Mouse (Mus musculus) small intestine, adult 2 months (tissue): ENCODE data around the gene Lclat1. TPM values are rescaled to one million over a fixed set of nuclear protein-coding genes. Genes with fewer than 3 reads are reported as not detected.
A peak's percentile ranks its signal among the peaks of the same experiment; 100 is the strongest.

Source experiments
- H3K27ac ChIP-seq: fragments of 200-500 bp; 2 replicates; pipeline ENCODE4 v1.5.1; 2012; ENCODE audit warnings: low read depth, low read length, control low read depth, inconsistent platforms; ENCODE audit not compliant: insufficient read depth
- H3K27me3 ChIP-seq: fragments of 200-500 bp; 2 replicates; pipeline ENCODE4 v1.6.1; 2012; ENCODE audit warnings: mild to moderate bottlenecking, moderate library complexity, low read length, inconsistent platforms; ENCODE audit not compliant: control insufficient read depth, insufficient read depth
- H3K36me3 ChIP-seq: fragments of 200-500 bp; 2 replicates; pipeline ENCODE4 v1.6.1; 2012; ENCODE audit warnings: mild to moderate bottlenecking, low read length, control low read depth, inconsistent platforms; ENCODE audit not compliant: control insufficient read depth, insufficient read depth
- H3K4me1 ChIP-seq: fragments of 200-500 bp; 2 replicates; pipeline ENCODE4 v1.6.1; 2012; ENCODE audit warnings: low read length, inconsistent platforms, mixed read lengths; ENCODE audit not compliant: control insufficient read depth, insufficient read depth, insufficient read length
- H3K4me3 ChIP-seq: fragments of 200-500 bp; 2 replicates; pipeline ENCODE4 v1.5.1; 2012; ENCODE audit warnings: low read depth, mild to moderate bottlenecking, control low read depth, inconsistent platforms, low read length, moderate library complexity
- CTCF ChIP-seq: fragments of 200-500 bp; IDR thresholded peaks from 2 replicates; pipeline ENCODE4 v1.5.1; 2012; ENCODE audit warnings: low read depth, mild to moderate bottlenecking, control low read depth, inconsistent platforms, low read length, moderate library complexity, mixed read lengths; ENCODE audit not compliant: insufficient replicate concordance, insufficient read length; ENCODE audit errors: extremely low read depth
- POLR2A ChIP-seq: fragments of 200-500 bp; IDR thresholded peaks from 2 replicates; pipeline ENCODE4 v1.6.1; 2012; ENCODE audit warnings: low read depth, mild to moderate bottlenecking, control low read depth, inconsistent platforms, low read length, moderate library complexity
- WGBS: fragments of 180-500 bp; shearing (Covaris S2); methylation state at CpG from one replicate; pipeline ENCODE4 v1.1.7; 2018; 5-methylcytosine and 5-hydroxymethylcytosine counted together
- polyA plus RNA-seq: library from polyadenylated mRNA; depleted of rRNA; stranded (reverse); fragments of >200 nt; gene quantifications from 2 replicates; pipeline ENCODE4 v1.2.3, GENCODE M21; 2012

Gene Lclat1
- polyA plus RNA-seq, 1 experiment: 7.1 TPM

- WGBS: 87% methylated on average over 15 of the region's 15 CpGs
- no peaks in the 10 kb centered on the region for H3K4me1 ChIP-seq
- no peaks in the 10 kb centered on the region for H3K27me3 ChIP-seq
- no peak for TF ChIP-seq CTCF
- peaks cover 9% of the 10 kb centered on the region; the same call in 1 of the 2 replicates for H3K36me3 ChIP-seq
- no peak overlapping the region for H3K4me3 ChIP-seq
- no peak overlapping the region for H3K27ac ChIP-seq
Measured at GRCm38 (mm10) chr17:73162445-73163208, 54.8 kb downstream of the Lclat1 start.

DNA sequence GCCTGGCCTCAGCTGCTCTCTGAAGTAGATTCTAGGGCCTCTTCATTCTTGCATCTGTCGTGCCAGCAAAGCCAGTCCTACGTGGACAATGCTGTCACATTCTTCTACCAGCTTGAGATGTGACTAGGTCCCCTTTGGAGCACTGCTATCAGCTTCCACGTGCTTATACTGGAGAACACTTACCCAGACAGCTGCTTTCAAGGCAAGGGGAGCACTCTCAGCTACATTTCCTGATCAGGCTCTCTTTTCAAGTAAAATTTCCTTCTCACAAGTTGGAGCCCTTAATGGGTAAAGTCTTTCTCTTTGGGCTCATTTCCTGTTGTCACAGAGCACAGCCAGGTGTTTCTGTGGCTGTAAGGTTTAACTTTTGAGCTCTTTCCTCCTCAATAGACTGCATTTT lies 55.8 kb downstream of the Lclat1 start:
- TF ChIP-seq CTCF (no peak), POLR2A (no peak)
- H3K4me1 ChIP-seq: no peaks in the 10 kb centered on the region
- 18% methylated on average over 3 of the region's 3 CpGs for WGBS
- H3K27me3 ChIP-seq: no peaks in the 10 kb centered on the region
- no peak overlapping the region for H3K4me3 ChIP-seq
- no peak overlapping the region for H3K27ac ChIP-seq
- peaks cover 9% of the 10 kb centered on the region; the same call in 1 of the 2 replicates for H3K36me3 ChIP-seq

GRCm38 (mm10) chr17:73164121-73164520 lies 56.3 kb downstream of the Lclat1 start:
- H3K27me3 ChIP-seq: no peaks in the 10 kb centered on the region
- TF ChIP-seq POLR2A (no peak), CTCF (no peak)
- no peaks in the 10 kb centered on the region for H3K4me1 ChIP-seq
- H3K27ac ChIP-seq: no peak overlapping the region
- H3K36me3 ChIP-seq: peaks cover 9% of the 10 kb centered on the region; the same call in 1 of the 2 replicates
- WGBS: 89% methylated on average over 2 of the region's 2 CpGs
- H3K4me3 ChIP-seq: no peak overlapping the region

GRCm38 (mm10) chr17:73169461-73169860 lies 61.7 kb downstream of the Lclat1 start:
- Histone ChIP-seq H3K4me3 (no peak overlapping the region), H3K27me3 (no peaks in the 10 kb centered on the region), H3K27ac (no peak overlapping the region), H3K36me3 (peaks cover 12% of the 10 kb centered on the region), H3K4me1 (no peaks in the 10 kb centered on the region)
- TF ChIP-seq CTCF: no peak
- TF ChIP-seq POLR2A: no peak
- WGBS: 94% methylated on average over 7 of the region's 7 CpGs

DNA sequence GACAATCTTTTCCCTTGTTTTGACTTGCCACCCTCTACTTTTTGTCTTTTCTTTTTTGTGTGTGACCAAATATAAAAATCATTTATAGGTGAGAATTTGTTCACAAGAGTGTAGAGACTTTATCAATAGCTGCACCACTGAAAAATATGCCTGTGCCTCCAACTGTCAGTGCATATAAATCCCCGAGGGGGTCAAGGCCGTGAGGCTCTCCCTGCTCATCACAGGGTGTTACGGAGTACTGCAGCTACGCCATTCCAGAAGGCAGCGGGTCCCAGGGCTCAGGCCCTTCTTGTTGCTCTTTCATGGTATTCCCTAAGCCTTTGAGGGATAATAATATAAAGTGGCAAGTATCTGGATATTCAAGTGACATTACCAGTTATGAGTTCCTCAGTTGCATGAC lies 62.4 kb downstream of the Lclat1 start:
- 93% methylated on average over 5 of the region's 5 CpGs for WGBS

GRCm38 (mm10) chr17:73174083-73174562 lies 66.3 kb downstream of the Lclat1 start:
- TF ChIP-seq CTCF: peak; percentile 69; the same call in 1 of the 2 replicates
- TF ChIP-seq POLR2A: no peak
- WGBS: 53% methylated on average over 5 of the region's 5 CpGs
- H3K4me3 ChIP-seq: no peak overlapping the region
- H3K4me1 ChIP-seq: no peaks in the 10 kb centered on the region
- no peaks in the 10 kb centered on the region for H3K27me3 ChIP-seq
- peaks cover 12% of the 10 kb centered on the region for H3K36me3 ChIP-seq
- H3K27ac ChIP-seq: no peak overlapping the region

More for the DNA sequence above, 62.4 kb downstream of the Lclat1 start:
- TF ChIP-seq CTCF (no peak), POLR2A (no peak)
- H3K27me3 ChIP-seq: no peaks in the 10 kb centered on the region
- no peak overlapping the region for H3K4me3 ChIP-seq
- H3K27ac ChIP-seq: no peak overlapping the region
- H3K36me3 ChIP-seq: peaks cover 10% of the 10 kb centered on the region
- no peaks in the 10 kb centered on the region for H3K4me1 ChIP-seq

DNA sequence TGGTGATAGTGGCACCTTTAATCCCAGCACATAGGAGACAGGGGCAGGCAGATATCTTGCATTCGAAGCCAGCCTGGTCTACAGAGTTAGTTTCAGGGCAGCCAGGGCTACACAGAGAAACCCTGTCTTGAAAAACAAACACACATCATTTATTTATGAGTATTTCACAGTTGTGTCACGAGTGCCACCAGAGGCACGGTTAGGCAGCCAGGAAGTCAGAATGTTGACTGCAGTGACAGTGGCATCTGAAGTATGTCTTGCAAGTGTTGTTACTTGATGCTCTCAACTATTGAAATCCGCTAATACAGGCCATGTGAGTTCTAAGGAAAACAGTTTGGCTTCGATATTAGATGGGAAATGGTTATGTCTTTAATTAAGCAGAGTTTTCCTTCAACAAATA lies 67.9 kb downstream of the Lclat1 start:
- no peak for TF ChIP-seq CTCF
- WGBS: 80% methylated on average over 5 of the region's 5 CpGs
- H3K4me3 ChIP-seq: no peak overlapping the region
- H3K27ac ChIP-seq: no peak overlapping the region
- H3K27me3 ChIP-seq: no peaks in the 10 kb centered on the region
- H3K4me1 ChIP-seq: no peaks in the 10 kb centered on the region
- H3K36me3 ChIP-seq: peaks cover 6% of the 10 kb centered on the region; the same call in 1 of the 2 replicates
